10 mouse cellular contexts compared by ENCODE assay signal in the genomic region with DNA sequence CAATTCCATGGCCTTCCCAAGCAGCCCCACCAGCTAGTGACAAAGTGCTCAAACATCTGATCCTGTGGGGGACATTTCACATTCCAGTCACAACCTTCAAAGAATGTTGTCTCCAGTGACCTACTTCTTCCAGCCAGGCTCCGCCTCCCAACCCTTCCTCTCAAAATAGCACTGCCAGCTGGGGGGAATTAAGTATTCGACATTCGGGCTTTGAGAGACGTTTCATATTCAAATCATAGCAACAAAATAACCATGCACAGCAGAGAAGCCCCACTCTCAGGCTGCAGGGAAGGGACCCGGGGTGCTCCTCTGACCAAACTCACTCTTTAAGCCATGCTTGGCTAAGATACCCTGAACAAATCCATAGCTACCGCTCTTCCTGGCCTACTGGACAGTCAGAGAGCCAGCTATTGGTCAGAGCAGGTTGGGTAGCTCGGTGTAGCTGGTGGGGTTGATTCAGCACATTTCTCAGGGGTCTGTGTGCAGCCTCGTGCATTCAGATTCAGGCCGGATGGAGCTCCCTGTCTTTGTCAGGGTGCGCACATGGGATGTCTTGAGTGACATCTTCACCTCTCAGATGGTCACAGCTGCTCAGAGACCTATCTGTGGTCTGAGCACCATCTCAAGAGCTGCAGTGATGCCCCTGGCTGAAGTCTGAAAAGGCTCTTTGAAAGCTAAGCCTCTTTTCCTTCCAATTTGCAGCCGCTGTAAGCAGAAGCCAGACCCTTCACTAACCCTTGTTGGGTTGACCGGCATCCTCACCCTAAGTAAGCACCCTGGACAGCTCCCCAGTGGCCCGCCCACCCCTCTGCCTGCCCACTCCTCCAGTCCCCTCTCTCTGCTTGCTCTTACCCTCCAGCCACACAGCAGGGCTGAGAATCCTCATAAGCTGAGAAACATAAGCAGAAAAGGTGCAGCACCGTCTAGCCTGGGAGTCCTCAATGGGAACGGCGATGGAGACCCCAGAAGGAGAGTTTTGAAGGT. TPM values are rescaled to one million over a fixed set of nuclear protein-coding genes. Genes with fewer than 3 reads are reported as not detected.
DNase-seq lines count a peak whose midpoint lies in the region; ATAC-seq lines count a peak whose summit lies in the region.
"Had no signal": no experiment of that assay in that cellular context is flagged by ENCODE, and none has a peak within 500 bp of the region (broad histone marks: within the 10 kb centered on the region; RNA-seq: fewer than 3 reads in every experiment).

No protein-coding gene starts in this region.

- no peak overlapping the region for H3K4me3 ChIP-seq in heart, embryonic 12.5 days
- H3K4me3 ChIP-seq in liver, embryonic 11.5 days (ENCODE audit: low read depth, low read length): no peak overlapping the region
- H3K4me3 ChIP-seq in liver, embryonic 12.5 days: no peak overlapping the region
- H3K4me3 ChIP-seq in limb, embryonic 11.5 days (ENCODE audit: low read depth, low read length): no peak overlapping the region
- H3K4me3 ChIP-seq: megakaryocyte, embryonic 14.5 days had no signal

- H3K4me2 ChIP-seq in heart, embryonic 12.5 days: no peak overlapping the region
- H3K4me2 ChIP-seq in liver, embryonic 11.5 days: no peak overlapping the region
- H3K4me2 ChIP-seq in liver, embryonic 12.5 days: no peak overlapping the region
- no peak overlapping the region for H3K4me2 ChIP-seq in limb, embryonic 11.5 days (ENCODE audit: low read depth, severe bottlenecking)

- H3K9ac ChIP-seq in heart, embryonic 12.5 days: no peak overlapping the region
- no peak overlapping the region for H3K9ac ChIP-seq in liver, embryonic 11.5 days (ENCODE audit: low read depth, low read length)
- no peak overlapping the region for H3K9ac ChIP-seq in liver, embryonic 12.5 days
- H3K9ac ChIP-seq in limb, embryonic 11.5 days (ENCODE audit: low read length): no peak overlapping the region

- no peak overlapping the region for H3K27ac ChIP-seq in heart, embryonic 12.5 days (ENCODE audit: poor library complexity, severe bottlenecking)
- H3K27ac ChIP-seq in liver, embryonic 11.5 days (ENCODE audit: low read depth, low read length): no peak overlapping the region
- H3K27ac ChIP-seq in liver, embryonic 12.5 days: no peak overlapping the region
- no peak overlapping the region for H3K27ac ChIP-seq in limb, embryonic 11.5 days (replicated peaks; ENCODE audit: low read depth, low read length)

- peaks cover 15% of the 10 kb centered on the region for H3K4me1 ChIP-seq in heart, embryonic 12.5 days (replicated peaks)
- no peaks in the 10 kb centered on the region for H3K4me1 ChIP-seq in liver, embryonic 11.5 days (replicated peaks; ENCODE audit: control insufficient read depth, insufficient read depth, low read length)
- H3K4me1 ChIP-seq in liver, embryonic 12.5 days: 0 out of 2 replicates have a peak, but pooled peaks cover 5% of the 10 kb centered on the region
- no peaks in the 10 kb centered on the region for H3K4me1 ChIP-seq in limb, embryonic 11.5 days (ENCODE audit: control insufficient read depth, insufficient read depth, low read length)

- ATAC-seq in heart, embryonic 12.5 days (ENCODE audit: insufficient number of reproducible peaks, low FRiP score): peak; percentile 12; the same call in 1 of the 2 replicates
- no peak for ATAC-seq in liver, embryonic 11.5 days (replicated peaks; ENCODE audit: low FRiP score)
- no peak for ATAC-seq in liver, embryonic 12.5 days
- ATAC-seq in limb, embryonic 11.5 days (ENCODE audit: insufficient number of reproducible peaks, low FRiP score, low TSS enrichment, low read depth): no peak

- DNase-seq in heart, adult 11 months: no peak
- DNase-seq in liver, embryonic 11.5 days (ENCODE audit: low spot score): peak; percentile 58
- peak; percentile 48 for DNase-seq in embryo, embryonic 11.5 days (ENCODE audit: low read depth, low spot score)
- peak; percentile 86 for DNase-seq in limb, embryonic 11.5 days (ENCODE audit: low spot score)
- no peak for DNase-seq in urinary bladder, adult 18-20 months (ENCODE audit: low spot score in 2 of 2)
- DNase-seq in spleen, adult 12 weeks (ENCODE audit: low spot score): no peak
- DNase-seq: B cell, adult 2 months had no signal

- no peaks in the 10 kb centered on the region for H3K9me3 ChIP-seq in heart, embryonic 12.5 days (replicated peaks)
- H3K9me3 ChIP-seq in liver, embryonic 11.5 days (ENCODE audit: control insufficient read depth, low read length): no peaks in the 10 kb centered on the region
- no peaks in the 10 kb centered on the region for H3K9me3 ChIP-seq in liver, embryonic 12.5 days (replicated peaks)
- no peaks in the 10 kb centered on the region for H3K9me3 ChIP-seq in limb, embryonic 11.5 days (ENCODE audit: control insufficient read depth, low read length)

- WGBS in heart, embryonic 12.5 days: 50% methylated on average over 16 of the region's 16 CpGs
- WGBS in liver, embryonic 11.5 days: 50% methylated on average over 16 of the region's 16 CpGs
- WGBS in liver, embryonic 12.5 days (ENCODE audit: insufficient replicate concordance): 49% methylated on average over 16 of the region's 16 CpGs
- WGBS in limb, embryonic 11.5 days: 52% methylated on average over 16 of the region's 16 CpGs

- H3K27me3 ChIP-seq in heart, embryonic 12.5 days (replicated peaks): no peaks in the 10 kb centered on the region
- no peaks in the 10 kb centered on the region for H3K27me3 ChIP-seq in liver, embryonic 11.5 days (replicated peaks; ENCODE audit: control insufficient read depth, insufficient read depth, low read length)
- no peaks in the 10 kb centered on the region for H3K27me3 ChIP-seq in liver, embryonic 12.5 days (replicated peaks)
- H3K27me3 ChIP-seq in limb, embryonic 11.5 days (ENCODE audit: control insufficient read depth, insufficient read depth, low read length): no peaks in the 10 kb centered on the region

- no peaks in the 10 kb centered on the region for H3K36me3 ChIP-seq in heart, embryonic 12.5 days
- no peaks in the 10 kb centered on the region for H3K36me3 ChIP-seq in liver, embryonic 11.5 days (ENCODE audit: control insufficient read depth, insufficient read depth, low read length)
- no peaks in the 10 kb centered on the region for H3K36me3 ChIP-seq in liver, embryonic 12.5 days
- H3K36me3 ChIP-seq in limb, embryonic 11.5 days (ENCODE audit: control insufficient read depth, insufficient read depth, low read length): no peaks in the 10 kb centered on the region

RNA-seq across cellular contexts. Expression of gene Accsl, which starts 30.7 kb away (rescaled TPM):
- not detected in 2 replicates for polyA plus RNA-seq in heart, embryonic 12.5 days (2016; fragmentation: Nextera tagmentation; extraction: Ambion mirVana)
- polyA plus RNA-seq in liver, embryonic 11.5 days (2014; fragmentation: Nextera tagmentation; extraction: Ambion mirVana): not detected in 2 replicates
- not detected in 2 replicates for polyA plus RNA-seq in liver, embryonic 12.5 days (2016; fragmentation: Nextera tagmentation; extraction: Ambion mirVana)
- polyA plus RNA-seq in limb, embryonic 11.5 days (2014; fragmentation: Nextera tagmentation; extraction: Ambion mirVana): not detected in 2 replicates

RNA-seq across cellular contexts. Expression of gene Accs, which starts 49.9 kb away (rescaled TPM):
- polyA plus RNA-seq in heart, embryonic 12.5 days (2016; fragmentation: Nextera tagmentation; extraction: Ambion mirVana): 6.2 and 6.6 TPM in 2 replicates
- 3.3 and 4.8 TPM in 2 replicates for polyA plus RNA-seq in liver, embryonic 11.5 days (2014; fragmentation: Nextera tagmentation; extraction: Ambion mirVana)
- 1.4 and 2.3 TPM in 2 replicates for polyA plus RNA-seq in liver, embryonic 12.5 days (2016; fragmentation: Nextera tagmentation; extraction: Ambion mirVana)
- 9.0 and 10.4 TPM in 2 replicates for polyA plus RNA-seq in limb, embryonic 11.5 days (2014; fragmentation: Nextera tagmentation; extraction: Ambion mirVana)

RNA-seq across cellular contexts. Expression of gene Gm13889, which starts 57.3 kb away (rescaled TPM):
- polyA plus RNA-seq in heart, embryonic 12.5 days (2016; fragmentation: Nextera tagmentation; extraction: Ambion mirVana): 5.9 and 6.9 TPM in 2 replicates
- polyA plus RNA-seq in liver, embryonic 11.5 days (2014; fragmentation: Nextera tagmentation; extraction: Ambion mirVana): 2.3 and 3.3 TPM in 2 replicates
- polyA plus RNA-seq in liver, embryonic 12.5 days (2016; fragmentation: Nextera tagmentation; extraction: Ambion mirVana): 3.2 and 3.8 TPM in 2 replicates
- 0.67 and 1.1 TPM in 2 replicates for polyA plus RNA-seq in limb, embryonic 11.5 days (2014; fragmentation: Nextera tagmentation; extraction: Ambion mirVana)

Comparison
In these comparisons a context has a peak if more than half of its experiments do, and no peak if none do; other contexts are left out.
1. DNase-seq: peak in liver, embryonic 11.5 days (single experiment), embryo, embryonic 11.5 days (single experiment) and limb, embryonic 11.5 days (single experiment); none in heart, adult 11 months (single experiment), urinary bladder, adult 18-20 months (0 of 2) and spleen, adult 12 weeks (single experiment).